Mouse (Mus musculus): ENCODE results near the gene Ogfod3.

GRCm38 (mm10) chr11:121236564-121237344, 32.2 kb upstream of the Ogfod3 start, which contains the start of gene Narf:
- TF ChIP-seq CTCF (IDR thresholded peaks at IDR 0.05; ENCODE audit: low read depth) = peak; percentile 86
- peak; percentile 65 for TF ChIP-seq EP300 (IDR thresholded peaks at IDR 0.05; ENCODE audit: low read depth)

All from liver, embryonic 14.5 days (tissue).